Mouse (Mus musculus) liver, postnatal 0 days (tissue): ENCODE data around the gene Ppp1r14b.

Experiments
- CTCF ChIP-seq: sonication (generic); IDR thresholded peaks from 2 replicates; pipeline ENCODE4 v1.5.1; 2016; ENCODE audit warnings: antibody characterized with exemption, low read depth
- EP300 ChIP-seq: IDR thresholded peaks from 2 replicates; pipeline ENCODE4 v1.6.1; 2016; ENCODE audit warnings: antibody characterized with exemption, low read depth, mild to moderate bottlenecking

DNA sequence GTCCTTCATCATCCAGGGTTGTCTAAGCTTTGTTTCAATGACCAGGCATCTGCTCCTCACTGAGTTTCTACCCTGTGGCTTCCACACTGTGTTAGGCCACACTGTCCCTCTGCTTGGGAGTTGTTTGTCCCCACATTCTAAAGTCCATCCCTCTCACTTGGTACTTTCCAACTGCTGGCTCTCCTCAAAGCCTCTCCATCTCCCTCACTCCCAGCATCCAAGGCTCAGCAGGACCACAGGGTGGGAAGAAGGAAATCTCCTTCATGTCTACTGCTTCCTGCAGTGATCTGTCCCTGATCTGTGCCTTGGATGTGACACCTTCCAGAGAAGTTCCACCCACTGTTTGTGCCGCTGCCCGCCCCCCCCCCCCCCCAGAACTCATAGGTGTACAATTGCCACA lies 43.8 kb upstream of the Ppp1r14b start:
- no peak for TF ChIP-seq CTCF
- TF ChIP-seq EP300: no peak
